Mouse (Mus musculus): ENCODE data around the gene Ppp1r21.

The Ppp1r21 gene

DNA sequence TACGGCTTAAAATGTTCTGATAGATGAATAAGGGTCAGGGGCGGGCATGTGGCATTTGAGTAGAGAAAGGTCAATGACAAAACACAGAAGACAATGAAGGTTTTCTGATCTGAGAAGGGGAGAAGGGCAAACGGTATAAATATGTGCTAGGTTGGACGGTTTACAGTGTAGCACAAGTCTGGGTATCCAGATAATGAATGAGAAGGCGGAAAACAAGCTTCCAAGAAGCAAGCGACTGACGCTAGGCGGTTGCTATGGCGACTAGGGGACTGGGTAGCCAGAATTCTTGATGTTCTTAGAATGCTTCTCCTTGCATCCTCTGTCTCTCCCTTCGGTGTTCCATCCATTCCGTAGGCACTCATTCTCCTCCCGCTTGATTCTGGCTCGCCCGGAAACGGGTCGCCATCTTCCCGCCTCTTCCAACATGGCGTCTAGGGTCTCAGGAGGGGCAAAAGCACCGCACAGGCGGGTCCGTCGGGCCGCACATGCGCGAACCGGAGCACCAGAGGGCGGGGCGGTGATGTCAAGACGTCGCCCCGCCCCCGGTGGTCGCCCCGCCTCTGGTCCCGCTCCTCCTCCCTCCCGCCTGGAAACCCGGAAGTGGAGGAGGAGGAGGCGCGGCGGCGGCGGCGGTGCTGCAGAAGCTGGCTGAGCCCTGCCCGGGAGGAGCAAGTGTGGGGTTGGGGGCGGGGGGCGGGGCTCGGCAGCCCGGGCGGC is at the start of gene Ppp1r21:
Gene Ppp1r21 (plus strand): TSS at position 600 of the 717 bp plus-strand sequence.
- peak; percentile 93 for DNase-seq (ENCODE audit: low read depth, low spot score)

DNA sequence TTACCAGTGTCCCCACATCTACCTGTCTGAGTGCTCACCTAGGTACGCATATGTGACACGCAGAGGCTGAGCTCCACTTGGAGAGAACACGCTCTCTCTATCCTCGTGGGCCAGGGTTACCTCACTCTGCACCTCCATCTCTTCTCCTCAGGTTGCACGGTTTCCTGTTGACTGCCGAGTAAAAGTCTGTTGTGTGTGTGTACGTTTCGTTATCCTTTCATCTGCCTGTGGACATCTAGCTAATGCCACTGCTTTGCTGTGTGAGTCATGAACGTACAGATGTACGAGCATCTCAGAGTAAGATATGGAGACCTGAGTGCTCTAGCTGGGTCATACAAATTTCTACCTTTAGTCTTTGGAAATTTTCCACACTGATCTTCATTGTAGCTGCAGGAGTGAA is 49.5 kb upstream of the Ppp1r21 start:
- no peak for DNase-seq (ENCODE audit: low read depth, low spot score)

- no peak for DNase-seq (ENCODE audit: low read depth, low spot score)
Observed at GRCm38 (mm10) chr17:88481062-88481461, 48.9 kb upstream of the Ppp1r21 start.

GRCm38 (mm10) chr17:88481587-88481986 is 48.3 kb upstream of the Ppp1r21 start:
- no peak for DNase-seq (ENCODE audit: low read depth, low spot score)

GRCm38 (mm10) chr17:88484539-88484938 is 45.4 kb upstream of the Ppp1r21 start:
- DNase-seq (ENCODE audit: low read depth, low spot score): no peak

GRCm38 (mm10) chr17:88484951-88485350 is 45.0 kb upstream of the Ppp1r21 start:
- no peak for DNase-seq (ENCODE audit: low read depth, low spot score)

DNA sequence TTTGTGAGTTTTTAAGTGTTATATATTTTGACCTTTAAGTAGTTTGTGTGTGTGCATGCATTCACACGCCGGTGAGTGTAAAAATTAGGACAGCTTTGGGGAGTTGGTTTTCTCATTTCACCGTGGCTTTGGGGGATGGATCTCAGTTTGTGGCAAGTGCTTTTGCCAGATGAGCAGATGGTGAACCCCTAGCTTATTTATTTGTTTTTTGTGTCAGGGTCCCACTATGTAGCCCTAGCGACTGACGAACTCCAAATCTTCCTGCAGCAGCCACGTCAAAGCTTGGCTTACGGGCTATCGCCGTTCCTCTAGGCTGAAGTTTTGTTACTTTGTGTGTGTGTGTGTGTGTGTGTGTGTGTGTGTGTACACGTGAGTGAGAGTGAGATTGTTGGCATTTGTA is 39.4 kb upstream of the Ppp1r21 start:
- no peak for DNase-seq (ENCODE audit: low read depth, low spot score)

DNA sequence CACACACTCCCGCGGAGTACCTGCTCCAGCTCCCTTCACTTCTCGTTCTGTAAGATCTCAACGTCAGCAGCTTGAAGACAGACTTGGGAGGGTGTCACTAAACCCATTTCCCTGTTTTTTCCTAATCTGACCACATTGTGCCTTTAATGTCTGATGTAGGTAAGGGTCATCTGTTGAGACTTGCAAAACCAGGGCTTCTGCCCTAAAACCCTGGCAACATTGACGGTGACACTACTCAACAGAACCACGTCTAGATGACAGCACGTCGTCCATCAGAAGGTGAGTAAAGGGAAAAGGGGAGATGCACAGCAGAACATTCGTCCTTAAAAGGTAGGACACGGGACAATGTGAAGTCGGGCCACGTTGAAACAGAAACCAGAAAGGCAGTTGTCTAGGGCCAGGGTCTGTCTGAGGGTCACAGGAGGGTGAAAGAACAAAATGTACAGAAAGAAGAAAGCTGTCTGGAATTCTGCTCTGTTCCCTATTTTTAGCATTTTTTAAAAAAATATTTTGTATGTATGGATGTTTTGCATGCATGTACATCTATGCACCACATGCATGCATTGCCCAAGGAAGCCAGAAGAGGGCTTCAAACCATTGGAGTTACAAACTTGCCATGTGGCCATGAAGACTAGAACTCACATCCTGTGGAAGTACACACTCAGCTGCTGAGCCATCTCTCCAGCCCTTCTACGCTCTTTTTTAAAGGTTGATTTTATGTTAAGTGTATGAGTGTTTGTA is 38.4 kb upstream of the Ppp1r21 start:
- no peak for DNase-seq (ENCODE audit: low read depth, low spot score)

- no peak for DNase-seq (ENCODE audit: low read depth, low spot score)
Observed at GRCm38 (mm10) chr17:88492107-88492460, 37.8 kb upstream of the Ppp1r21 start.

DNA sequence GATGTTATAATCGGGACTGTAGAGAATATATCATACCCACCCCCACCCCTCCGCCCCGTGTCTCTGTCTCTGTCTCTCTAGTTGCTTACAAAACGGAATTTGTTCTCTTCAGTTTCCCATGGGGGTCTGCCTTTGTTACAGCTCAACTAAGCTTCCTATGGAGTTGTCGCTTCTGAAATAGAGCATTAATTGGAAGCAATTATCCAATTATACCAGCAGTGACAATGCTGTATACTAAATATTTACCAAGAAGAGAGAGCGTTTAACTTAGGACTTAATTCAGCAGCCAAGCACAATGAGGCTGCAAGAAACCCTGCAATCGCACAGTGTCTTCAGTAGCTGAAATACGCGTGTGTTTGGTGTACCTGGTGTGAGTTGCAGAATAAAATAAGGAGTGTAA is 36.4 kb upstream of the Ppp1r21 start:
- no peak for DNase-seq (ENCODE audit: low read depth, low spot score)

DNA sequence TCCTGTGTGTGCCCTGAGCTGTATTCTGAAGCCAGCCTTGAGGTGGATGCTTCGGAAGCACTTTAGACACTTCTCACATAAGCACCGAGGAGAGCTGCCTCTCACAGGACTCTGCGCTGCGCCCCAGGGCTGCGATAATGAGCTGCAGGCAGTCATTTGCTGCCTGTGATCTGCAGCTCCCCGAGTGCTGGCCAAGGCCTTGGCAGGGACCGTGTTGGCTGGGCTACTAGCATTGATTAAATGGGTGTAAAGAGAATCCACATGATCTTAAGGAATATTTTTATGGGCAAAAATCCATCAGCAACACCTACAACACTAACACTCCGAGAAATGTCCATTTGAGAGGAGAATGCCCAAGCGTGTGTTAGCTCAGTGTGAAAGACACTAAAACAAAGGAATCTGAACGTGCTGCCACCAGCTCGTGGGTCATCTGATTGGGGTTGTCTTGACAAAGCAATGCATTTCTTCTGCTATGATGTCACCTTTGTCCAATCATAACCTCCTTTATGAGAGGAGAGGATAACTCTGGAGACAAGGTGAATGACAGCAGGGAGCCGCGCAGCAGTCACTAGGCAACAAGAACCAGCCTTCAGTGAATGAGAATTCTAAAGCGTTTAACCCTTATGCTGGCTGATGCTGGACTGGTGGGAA is 35.7 kb upstream of the Ppp1r21 start:
- DNase-seq (ENCODE audit: low read depth, low spot score): no peak

DNA sequence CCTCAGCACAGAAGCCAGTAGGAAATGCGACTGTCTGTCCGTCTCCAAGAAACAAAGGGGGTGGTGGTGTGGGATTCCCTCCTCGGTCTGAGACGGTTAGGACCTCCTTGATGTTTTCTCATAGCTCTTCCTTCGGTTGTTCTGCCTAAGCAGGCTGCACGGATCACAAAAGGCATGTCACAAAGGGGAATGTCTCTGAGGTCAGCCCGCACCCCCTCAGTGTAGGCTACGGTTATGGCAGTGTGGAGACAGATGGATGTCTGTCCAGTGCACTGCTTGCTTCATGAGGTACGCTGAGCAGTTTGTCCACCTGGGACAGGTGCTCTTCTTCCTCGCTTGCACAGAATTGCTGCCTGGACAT is 35.2 kb upstream of the Ppp1r21 start:
- no peak for DNase-seq (ENCODE audit: low read depth, low spot score)

DNA sequence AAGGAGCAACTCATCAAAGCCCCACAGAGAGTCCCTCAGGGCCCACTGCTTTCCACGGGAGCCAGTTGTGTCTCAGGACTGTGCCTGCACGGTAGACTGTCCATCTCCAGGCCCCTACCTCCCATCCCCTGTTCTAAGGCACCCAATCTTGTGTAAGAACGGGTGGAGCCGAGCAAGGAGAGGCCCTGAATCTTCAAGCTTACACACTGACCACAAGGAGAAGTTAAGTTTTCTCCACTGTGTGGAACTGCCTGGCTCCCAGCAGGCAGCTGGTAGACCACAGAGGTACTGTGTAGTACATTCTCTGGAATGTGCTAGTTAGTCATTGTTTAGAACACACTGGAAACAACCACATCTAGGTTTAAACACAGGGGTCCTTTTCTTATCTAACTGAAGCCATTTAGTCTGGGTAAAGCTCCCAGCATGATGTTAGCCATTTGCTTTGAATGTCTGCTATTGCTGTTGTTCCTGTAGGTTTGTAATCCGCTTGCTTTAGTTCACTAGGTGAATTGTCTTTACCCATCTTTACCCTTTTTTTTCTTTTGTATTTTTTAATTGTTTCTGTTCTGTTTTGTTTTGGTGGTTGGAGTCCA is 31.7 kb upstream of the Ppp1r21 start:
- no peak for DNase-seq (ENCODE audit: low read depth, low spot score)

DNA sequence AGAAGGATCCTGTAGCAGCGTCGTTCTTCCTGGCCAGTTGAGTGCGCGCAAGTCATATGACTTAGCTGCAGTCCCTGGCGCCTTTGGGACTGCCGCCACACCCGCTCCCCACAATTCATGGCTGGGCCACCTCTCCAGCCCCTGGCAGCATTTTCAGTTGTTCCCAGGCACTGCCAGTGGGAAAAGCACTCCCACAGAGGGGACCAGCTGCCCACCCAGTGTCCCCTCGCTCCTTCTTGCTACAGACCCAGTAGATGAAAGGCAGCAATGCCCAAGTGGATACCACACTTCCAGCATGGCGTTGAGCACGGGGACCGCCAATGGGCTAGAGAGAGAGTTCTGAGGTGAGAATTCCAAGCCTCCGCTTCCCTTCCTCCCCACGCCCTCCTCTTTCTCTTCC is 25.9 kb upstream of the Ppp1r21 start:
- no peak for DNase-seq (ENCODE audit: low read depth, low spot score)

GRCm38 (mm10) chr17:88505275-88505723 is 24.6 kb upstream of the Ppp1r21 start:
- DNase-seq (ENCODE audit: low read depth, low spot score): no peak

DNA sequence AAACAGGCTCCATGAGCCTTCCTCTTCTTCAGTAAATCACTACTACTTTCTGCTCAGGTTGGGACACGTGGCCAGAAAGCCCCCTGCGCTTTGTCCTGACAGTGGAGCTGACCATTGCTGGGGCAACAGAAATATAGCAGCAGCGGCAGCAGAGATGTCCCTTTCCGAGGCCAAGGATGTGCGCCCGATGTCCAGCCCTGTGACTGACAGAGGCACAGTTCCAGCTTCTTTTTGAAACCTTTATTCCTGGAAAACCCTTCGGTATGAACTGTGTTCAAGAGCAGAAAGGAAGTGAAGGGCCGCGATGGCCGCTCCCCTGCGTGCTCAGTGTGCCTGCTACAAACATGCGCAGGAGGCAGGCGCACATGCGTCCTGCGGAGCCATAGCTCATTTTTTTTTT is 24.0 kb upstream of the Ppp1r21 start:
- no peak for DNase-seq (ENCODE audit: low read depth, low spot score)

DNA sequence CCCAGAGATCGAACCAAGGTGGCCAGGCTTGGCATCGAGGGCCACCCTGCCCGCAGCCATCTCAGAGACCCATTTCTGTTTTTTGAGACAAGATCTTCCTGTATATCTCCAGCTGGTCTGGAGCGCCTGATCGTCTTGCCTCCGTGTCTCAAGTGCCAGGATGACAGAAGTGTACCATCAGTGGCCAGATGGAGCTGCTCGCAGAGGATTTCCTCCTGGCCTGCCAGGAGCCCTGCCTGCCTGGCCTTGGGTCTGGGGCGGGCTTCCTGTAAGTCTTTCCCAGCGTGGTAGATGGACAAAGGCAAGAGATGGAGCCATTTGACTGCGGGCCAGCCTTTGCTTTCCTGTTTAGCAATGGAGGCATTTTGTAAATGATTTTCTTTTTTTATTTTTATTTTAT is 22.5 kb upstream of the Ppp1r21 start:
- DNase-seq (ENCODE audit: low read depth, low spot score): no peak

GRCm38 (mm10) chr17:88508846-88509508 is 20.9 kb upstream of the Ppp1r21 start:
- no peak for DNase-seq (ENCODE audit: low read depth, low spot score)

DNA sequence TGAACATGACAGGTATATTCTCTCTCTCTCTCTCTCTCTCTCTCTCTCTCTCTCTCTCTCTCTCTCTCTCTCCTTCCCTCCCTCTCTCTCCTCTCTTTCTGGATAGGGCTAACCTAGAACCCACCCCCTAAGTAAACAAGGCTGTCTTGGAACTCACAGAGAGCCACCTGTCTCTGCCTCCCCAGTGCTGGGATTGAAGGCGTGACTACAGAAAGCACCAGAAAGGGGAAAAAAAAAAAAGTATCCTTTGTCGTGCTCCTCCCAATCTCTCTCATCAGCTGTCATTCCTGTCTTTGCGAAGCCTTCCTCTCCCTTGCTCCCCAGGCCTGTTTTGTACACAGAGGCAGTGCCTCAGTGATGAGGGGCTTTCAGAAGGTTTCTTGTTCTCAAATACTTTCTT is 19.9 kb upstream of the Ppp1r21 start:
- no peak for DNase-seq (ENCODE audit: low read depth, low spot score)

DNA sequence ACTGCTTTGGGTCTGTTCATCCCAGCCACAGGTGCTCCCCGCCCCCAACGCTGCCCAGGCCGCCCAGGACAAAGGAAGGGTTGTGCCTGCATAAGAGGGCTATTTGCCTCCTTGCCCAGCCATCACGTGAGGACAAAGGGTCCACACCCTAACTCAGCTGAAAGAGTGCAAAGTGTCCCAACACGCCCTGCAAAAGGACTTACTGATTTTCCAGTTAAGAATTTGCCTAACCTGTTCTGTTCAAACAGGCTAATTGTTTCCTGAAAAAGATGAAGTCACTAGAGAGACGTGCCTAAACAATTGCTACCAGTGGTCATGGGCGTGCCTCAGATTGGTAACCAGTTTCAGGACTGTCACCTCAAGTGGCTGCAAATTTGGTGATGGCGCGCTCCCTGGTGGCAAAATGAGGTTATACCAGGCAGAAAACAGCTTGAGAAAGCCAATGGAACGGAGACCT is 18.8 kb upstream of the Ppp1r21 start:
- DNase-seq (ENCODE audit: low read depth, low spot score): peak; percentile 71

DNA sequence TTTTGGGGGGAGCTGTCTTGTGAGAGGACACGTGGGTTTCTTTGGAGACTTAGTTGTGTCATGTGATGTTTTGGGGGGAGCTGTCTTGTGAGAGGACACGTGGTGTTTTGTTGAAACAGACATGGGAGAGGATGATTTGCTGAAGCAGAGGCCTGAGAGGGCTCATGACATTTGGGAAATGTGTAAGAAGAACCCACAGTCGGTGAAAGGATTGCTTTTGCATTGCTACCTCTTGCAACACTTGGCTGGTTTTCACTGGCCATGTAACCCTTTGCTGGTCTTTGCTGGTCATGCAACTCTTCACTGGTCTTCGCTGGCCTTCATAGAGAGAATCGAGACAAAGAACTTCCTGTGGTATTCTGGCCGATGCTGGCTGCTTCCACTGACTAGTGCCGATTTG is 13.4 kb upstream of the Ppp1r21 start:
- DNase-seq (ENCODE audit: low read depth, low spot score): no peak

DNA sequence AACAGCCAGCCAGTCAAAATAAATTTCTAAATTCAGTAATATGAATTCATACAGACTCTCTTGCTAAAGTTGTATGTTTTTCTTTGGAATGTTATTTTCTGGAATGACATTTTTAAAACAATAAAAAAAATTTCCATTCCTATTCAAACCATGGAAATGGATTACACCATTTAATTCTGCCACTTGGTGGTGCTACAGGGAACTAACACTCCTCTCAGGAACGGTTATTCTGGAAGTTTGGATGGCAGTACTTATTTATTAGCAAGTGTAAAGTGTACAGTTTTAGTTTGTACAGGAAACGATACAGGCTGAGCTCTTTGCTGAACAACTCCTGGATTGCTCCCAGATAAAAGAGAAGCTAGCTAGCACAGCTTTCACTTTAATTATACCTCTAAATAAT is 2.1 kb upstream of the Ppp1r21 start:
- no peak for DNase-seq (ENCODE audit: low read depth, low spot score)

Data from embryo, embryonic 11.5 days (tissue).